Mouse (Mus musculus): ENCODE data around the gene Brinp2. TPM values are rescaled to one million over a fixed set of nuclear protein-coding genes. Genes with fewer than 3 reads are reported as not detected.

Brinp2 gene
- total RNA-seq (2021), result under 1 TPM; 0.11 to 0.16 TPM

DNA sequence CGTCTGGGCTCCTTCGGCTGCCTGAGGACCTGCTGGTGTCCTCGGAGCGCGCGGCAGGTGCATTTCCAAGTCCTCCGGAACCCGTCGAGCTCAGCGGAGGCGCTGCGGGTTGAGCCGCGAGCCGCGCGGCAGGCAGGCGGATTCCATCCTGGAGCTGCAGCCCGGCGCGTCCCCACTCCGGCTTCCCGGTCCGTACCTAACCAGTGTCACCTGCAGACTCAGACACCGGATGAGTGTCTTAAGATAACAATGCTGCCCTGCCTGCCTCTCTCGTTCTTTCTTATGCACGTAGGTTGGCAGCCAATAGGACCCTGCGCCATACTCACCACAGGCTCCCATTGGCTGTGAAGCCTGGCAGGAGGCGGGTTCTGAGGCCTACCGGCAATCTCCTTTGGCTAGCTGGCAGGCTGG is at the start of gene Brinp2:
Gene Brinp2, minus strand, starts transcription at position 276 of the 411 bp plus-strand sequence.
- intact Hi-C loops (cut with DNase I), result no loop called here

DNA sequence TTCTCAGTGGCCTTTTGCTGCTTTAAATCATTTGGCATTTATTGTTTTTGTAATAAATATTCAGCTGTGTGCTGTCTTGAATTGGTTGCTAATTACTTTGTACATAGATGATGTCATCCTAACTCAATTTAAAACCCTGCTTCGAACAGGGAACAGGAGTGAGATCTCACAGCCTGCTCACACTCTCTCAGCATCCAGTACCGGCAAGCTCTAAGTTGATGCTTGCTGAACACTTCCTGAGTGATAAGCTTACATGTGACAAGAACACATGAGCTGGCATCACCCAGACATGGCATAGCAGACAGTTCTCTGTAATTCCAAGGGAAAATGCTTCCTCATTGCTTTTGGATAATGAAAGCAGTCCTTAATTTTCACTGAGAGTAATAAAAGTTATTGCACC is 44.8 kb upstream of the Brinp2 start:
- DNase-seq (ENCODE audit: low spot score), result no peak

More for the DNA sequence above, at the start of gene Brinp2:
- peak; percentile 42 for DNase-seq (ENCODE audit: low spot score)

DNA sequence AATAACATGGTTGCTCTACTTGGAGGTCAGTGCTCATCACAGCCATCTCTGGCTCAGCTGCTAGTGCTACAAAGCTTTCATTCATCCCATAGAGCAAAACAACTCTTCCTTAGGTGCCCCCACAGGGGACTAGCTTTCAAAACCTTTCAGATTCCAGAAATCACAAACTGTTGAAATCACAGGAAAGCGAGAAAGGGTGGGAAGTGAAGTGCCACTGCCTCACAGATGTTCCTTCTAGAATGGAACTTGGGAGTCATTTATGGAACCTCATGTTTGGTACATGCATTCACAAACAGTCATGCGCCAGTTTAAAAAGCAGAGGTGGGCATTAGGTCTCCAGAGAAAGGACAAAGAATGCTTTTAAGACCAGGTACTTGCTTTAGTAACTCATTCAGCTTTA is 40.9 kb upstream of the Brinp2 start:
- intact Hi-C loops (cut with DNase I), result no loop called here
- DNase-seq (ENCODE audit: low spot score), result no peak

More for the DNA sequence above, 44.8 kb upstream of the Brinp2 start:
- intact Hi-C loops (cut with DNase I), result no loop called here

DNA sequence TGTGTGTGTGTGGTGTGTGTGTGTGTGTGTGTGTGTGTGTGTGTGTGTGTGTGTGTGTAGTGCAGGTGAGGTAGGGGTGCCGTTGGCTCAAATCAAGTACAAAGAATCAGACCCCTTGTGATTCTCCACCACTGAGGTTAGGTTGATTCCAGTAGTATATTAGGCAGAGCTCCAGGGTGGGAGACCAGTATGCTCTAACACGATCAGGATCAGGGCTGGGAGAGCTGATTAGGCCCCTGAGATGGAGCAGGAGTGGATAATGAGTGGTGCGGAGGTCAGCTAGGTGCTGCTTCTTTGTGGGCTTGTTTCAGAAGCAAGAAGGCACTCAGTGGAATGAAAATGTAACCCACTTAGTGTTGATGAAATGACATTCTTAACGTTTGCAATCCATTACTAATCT is 34.6 kb upstream of the Brinp2 start:
- no peak for DNase-seq (ENCODE audit: low spot score)
- intact Hi-C loops (cut with DNase I), result no loop called here

DNA sequence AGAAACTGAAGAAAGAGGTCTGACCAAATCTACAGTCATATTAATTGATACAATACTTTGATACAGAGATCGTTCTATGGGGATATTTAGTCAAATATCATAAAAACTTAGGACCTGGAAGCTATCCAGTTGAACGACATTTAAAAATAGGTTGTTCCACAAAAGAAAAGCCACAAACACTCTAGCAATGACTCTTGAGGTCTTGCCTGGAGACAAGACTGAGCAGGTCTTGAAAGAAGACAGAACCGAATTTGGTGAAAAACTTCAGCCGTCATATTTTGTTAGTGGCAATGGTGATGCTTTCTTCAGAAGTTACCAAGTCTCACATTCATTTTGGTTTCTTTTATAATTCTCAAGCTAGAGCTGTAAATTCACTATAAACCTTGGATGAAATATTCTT is 32.9 kb upstream of the Brinp2 start:
- intact Hi-C loops (cut with DNase I), result no loop called here
- no peak for DNase-seq (ENCODE audit: low spot score)

DNA sequence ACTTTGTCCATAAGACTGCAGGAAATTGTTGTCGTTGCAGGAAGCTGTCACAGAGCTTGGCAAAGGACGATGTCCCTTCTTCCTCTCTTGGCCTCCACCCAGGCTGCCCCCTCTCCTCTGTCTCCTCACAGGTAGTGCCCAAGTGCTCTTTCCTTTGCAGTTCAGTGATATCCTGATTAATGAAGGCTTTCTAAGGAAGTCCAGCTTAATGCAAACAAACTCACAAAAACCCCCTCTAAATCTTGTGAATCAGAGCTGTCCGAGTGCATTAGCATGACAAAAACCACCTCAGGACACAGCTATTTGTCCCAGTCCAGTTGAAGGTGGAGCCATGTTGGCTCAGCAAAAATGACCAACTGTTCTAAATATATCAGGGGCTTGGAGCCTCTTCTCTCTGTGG is 30.7 kb upstream of the Brinp2 start:
- intact Hi-C loops (cut with DNase I), result no loop called here
- DNase-seq (ENCODE audit: low spot score), result no peak

DNA sequence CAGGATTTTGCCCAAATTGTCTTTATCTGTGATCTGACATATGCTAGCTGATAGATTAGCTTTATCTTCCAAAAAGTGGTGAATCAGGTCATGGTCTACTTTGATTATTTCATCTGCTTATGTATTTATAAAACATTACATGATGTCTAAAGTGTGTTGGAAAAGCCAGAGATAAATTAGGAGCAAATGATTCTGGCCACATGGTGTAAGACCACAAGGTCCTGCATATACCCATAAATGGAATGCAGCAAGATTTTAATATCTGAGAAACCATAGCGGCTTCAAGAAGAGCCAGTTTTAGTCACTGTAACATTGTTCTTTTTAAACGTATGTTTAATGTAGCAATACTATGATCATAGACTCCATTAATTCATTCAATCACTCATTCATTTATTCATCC is 29.2 kb upstream of the Brinp2 start:
- intact Hi-C loops (cut with DNase I), result no loop called here
- DNase-seq (ENCODE audit: low spot score), result no peak

DNA sequence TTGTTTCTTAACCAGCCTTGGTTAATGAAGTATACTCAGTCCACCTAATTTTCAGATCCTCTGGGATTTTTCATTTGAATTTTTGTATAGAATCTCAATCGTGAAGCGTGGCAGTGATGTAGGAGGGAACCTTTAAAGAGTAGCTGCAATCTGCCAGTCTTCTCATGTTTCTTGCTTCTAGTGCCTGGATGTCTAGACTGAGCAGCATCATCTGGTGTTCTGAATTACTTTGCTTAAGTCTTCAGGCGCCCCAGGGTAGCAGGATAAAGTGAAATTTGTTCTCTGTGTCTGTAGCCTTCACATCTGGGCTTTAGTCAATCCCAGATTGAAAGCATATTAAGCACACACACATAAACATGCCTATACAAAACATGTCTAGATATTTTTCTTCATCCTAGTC is 27.1 kb upstream of the Brinp2 start:
- intact Hi-C loops (cut with DNase I), result no loop called here
- DNase-seq (ENCODE audit: low spot score), result no peak

DNA sequence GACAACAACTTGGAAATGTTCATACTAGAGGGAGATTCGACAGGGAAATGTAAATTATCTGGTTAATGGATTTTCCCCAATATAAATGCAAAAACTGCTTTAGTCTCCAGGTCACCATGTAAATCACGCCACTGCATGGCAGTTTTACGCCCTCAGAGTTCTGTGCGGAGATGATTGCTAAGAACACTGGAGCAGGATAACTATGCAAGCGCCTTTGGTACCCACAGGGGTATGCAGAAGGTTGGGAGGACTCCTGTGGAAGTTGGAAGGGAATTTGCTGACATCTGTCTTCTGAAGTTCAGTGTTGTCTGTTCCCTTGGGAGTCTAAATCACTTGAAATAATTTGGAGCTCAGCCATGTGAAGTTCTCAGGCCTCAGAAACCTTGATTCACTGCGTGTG is 26.2 kb upstream of the Brinp2 start:
- intact Hi-C loops (cut with DNase I), result no loop called here

DNA sequence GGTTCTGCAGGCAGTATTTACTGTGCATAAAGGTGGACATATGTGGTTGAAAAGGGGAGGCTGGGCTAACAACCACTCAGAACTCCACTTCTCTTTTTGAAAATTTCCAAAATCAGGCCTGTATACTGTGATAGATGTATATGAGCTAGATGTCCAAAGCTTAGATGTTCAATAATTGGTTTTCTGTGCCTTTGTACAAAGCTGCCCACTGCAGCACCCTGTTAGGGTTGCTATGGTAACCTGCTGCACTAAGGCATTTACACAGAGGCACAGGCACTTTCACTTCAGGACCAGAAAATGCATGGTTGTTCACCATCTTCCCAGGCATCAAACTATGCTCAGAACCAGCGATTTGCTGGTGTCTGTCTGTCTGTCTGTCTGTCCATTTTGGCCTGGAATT is 8.3 kb upstream of the Brinp2 start:
- intact Hi-C loops (cut with DNase I), result no loop called here
- no peak for DNase-seq (ENCODE audit: low spot score)

More for the DNA sequence above, 26.2 kb upstream of the Brinp2 start:
- no peak for DNase-seq (ENCODE audit: low spot score)

DNA sequence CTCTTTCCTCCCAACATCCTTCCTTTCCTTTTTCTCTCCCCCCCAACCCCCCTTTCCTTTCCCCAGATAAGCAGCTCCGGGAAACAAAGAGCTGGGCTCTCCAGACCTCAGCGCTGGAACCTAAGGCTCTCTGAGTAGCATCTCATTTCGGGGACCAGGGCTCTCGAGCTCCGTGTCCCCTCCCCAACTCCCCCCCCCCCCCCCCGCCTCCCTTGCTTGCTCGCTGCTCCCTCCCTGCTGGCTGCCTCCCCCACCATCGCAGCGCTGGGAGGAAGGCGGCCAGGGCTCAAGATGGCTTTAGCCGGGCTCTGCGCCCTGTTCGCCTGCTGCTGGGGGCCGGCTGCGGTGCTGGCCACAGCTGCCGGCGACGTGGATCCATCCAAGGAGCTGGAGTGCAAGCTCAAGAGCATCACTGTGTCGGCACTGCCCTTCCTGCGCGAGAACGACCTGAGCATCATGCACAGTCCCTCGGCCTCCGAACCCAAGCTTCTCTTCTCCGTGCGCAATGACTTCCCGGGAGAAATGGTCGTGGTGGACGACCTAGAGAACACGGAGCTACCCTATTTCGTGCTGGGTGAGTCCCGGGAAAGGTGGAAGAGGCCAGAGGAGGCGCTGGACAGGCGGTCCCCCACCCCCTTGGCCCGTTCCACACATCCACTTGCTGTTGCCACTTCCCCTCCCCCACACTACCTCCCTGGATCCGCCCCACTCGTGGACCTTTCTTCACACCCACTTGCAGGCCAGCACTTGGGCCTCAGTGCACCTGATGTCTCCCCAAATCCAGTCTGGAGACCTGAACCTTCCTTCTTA is 6.4 kb upstream of the Brinp2 start:
- DNase-seq (ENCODE audit: low spot score), result no peak
- intact Hi-C loops (cut with DNase I), result no loop called here

DNA sequence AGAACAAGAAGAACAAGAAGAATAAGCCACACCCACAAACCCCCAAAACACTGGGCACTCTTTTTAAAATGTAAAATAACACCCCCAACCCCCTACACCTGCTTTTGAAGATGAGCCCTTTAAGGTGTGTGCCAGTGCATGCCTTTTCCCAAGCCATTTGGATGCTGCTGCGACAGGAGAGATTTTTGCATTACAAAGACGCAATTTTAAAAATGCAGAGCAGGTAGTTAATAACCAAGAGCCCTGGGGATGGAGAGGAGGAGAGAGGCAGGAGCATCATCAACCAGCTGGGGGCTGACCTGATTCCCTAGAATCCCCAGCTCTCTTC is 5.8 kb upstream of the Brinp2 start, which contains the start of gene Astn1:
Gene Astn1, plus strand, starts transcription at position 310 of the 328 bp plus-strand sequence.
- intact Hi-C loops (cut with DNase I), result no loop called here
- DNase-seq (ENCODE audit: low spot score), result no peak

DNA sequence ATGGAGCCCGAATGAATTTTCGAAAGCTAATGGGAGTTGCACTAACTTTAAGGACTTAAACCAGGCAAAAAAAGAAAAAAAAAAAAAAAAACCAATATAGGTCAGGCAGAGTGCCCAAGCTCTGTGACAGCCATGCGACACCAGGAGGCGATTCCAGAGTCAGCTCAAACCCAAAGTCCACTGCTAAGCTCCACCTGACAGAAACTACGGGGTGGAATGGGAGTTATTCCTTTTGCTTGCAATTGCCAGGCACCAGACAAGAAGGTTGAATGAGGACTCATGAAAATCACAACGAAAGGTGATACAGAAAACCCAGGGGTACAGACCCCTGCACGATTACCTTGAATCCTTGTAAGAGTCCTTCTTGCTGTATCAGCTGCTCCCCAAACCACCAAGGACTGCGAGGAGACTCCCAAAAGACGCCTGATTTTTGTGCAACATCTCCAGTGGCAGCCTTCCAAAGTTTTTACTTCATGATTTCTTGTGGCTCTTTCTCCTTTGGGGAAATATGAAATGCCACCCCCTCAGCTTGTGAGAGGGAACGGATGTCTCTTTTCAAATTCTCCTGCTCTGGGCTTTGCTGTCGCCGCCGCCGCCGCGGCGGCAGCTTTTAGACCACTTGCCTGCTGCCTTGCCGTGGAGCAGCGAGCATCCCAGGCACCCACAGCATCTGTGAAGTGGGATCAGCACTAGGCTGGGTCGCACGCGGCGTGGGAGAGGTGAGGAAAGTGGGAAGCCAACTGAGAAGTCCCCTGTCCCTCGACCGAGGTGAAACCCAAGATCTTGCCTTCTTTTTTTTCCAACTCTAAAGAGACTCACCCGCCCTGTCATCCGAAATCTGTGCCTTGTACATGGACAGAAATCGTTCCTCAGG is 712 bp downstream of the Brinp2 start:
- no peak for DNase-seq (ENCODE audit: low spot score)
- intact Hi-C loops (cut with DNase I), result no loop called here

DNA sequence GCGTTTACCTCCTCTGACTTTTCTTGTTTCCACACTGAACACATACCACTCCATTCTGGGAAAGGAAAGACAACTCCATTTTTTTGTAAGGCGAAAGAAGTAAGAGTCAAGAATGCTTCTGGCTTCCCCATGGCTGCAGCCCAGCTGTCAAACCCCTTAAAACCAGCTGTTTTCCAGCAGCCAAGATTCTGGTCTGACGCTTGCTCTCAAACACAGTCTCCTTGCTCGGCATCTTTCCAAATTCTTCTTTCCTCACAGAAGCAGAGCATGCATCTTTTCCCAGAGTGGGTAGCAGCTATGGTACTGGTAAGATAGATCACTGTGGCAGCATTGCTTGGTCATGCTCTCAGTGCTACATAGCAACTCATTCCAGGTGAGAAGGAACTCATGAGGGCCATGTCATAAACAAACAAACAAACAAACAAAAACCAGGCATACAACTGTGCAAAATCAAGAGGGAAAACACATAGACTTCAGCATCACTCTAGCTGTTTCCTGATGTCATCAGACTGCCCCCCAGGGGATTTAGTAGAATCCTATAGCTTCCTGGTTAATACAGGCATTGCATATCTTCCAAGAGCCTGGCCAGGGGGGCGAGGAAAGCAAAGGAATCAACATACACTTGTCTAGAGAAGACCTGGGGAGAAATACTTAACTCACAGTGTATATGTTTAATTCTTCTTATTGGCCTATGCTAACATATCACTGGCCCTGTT is 2.3 kb downstream of the Brinp2 start:
- intact Hi-C loops (cut with DNase I), result no loop called here
- no peak for DNase-seq (ENCODE audit: low spot score)

DNA sequence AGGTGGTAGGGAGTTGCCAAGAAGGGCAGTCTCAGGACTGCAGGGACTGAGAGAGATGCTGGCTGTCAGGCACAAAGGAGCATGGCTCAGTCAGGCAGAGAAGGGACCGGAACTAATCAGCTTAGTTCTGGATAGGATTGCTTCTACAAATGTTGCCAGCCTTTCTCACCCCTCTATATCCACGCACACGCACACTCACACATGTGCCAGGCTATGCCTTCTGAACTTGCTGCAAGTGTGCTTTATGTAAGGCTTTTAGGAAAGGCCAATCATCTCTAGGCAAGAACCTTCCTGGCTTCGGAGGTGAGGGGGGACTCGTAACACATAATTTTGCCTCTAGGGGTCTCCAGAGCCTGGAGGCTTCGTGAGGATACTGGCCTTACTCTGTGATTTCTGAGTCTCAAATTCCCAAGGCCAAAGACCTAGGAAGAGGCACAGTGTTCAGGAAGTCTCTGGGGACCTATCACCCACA is 12.8 kb downstream of the Brinp2 start:
- no peak for DNase-seq (ENCODE audit: low spot score)
- intact Hi-C loops (cut with DNase I), result loop anchor here (10.0 kb wide), 1 partner anchor 312 kb away; no protein-coding TSS in a partner anchor

DNA sequence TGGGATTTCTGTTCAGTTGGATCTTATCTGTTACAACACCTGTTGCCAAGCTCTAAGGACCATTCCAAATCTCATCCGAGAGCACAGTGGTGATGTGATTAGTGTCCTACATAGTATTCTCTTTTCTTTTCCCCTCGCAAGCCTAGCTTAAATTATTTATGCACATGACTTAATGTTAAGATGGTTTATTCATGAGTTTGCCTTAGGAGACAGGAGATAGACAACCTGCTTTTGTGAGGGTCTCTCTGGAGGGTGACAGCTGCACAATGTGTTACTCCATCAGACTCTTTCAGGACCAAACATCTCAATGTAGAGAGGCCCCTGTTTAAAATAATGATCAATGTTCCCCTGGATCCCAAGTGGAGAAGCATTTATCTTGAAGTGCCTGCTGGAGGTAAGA is 27.3 kb downstream of the Brinp2 start:
- intact Hi-C loops (cut with DNase I), result no loop called here

DNA sequence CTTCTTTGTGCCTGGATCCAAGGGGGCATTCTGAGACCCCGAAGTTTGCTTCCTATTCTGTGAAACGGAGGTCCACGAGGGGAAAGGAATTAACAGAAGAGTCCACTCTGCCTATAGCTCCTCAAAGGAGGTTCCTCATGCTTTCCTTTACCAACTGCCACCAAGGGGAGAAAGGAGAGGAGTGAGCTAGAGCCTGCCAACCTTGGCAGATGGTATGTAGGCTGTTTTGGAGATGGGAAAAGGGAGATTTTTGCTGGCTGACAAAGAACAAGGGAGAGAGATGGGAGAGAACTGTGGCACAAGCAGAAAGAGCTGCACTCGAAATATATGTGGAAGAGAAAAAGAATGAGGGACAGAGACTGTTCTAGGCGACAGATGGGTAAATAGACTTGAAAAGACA is 28.0 kb downstream of the Brinp2 start:
- intact Hi-C loops (cut with DNase I), result no loop called here
- DNase-seq (ENCODE audit: low spot score), result no peak

More for the DNA sequence above, 27.3 kb downstream of the Brinp2 start:
- no peak for DNase-seq (ENCODE audit: low spot score)

DNA sequence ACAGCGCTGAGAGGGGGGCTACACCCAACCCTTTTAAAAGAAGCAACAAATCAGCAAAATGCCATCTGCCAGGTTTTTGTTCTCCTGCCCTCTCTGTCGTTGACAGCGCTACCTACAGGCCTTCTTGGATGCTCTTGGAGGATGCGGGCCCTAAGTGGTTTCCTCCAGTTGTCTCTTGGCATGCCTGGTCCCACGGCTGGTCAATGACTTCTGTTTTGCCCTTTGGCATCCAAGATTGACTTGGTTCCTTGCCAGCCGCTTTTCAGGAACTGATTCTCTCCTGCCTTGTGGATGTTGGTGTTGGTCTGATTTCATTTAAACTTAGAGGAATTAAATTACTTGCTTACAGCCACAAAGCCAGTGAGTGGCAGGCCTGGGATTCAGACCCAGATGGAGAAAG is 32.8 kb downstream of the Brinp2 start:
- DNase-seq (ENCODE audit: low spot score), result no peak
- intact Hi-C loops (cut with DNase I), result no loop called here

DNA sequence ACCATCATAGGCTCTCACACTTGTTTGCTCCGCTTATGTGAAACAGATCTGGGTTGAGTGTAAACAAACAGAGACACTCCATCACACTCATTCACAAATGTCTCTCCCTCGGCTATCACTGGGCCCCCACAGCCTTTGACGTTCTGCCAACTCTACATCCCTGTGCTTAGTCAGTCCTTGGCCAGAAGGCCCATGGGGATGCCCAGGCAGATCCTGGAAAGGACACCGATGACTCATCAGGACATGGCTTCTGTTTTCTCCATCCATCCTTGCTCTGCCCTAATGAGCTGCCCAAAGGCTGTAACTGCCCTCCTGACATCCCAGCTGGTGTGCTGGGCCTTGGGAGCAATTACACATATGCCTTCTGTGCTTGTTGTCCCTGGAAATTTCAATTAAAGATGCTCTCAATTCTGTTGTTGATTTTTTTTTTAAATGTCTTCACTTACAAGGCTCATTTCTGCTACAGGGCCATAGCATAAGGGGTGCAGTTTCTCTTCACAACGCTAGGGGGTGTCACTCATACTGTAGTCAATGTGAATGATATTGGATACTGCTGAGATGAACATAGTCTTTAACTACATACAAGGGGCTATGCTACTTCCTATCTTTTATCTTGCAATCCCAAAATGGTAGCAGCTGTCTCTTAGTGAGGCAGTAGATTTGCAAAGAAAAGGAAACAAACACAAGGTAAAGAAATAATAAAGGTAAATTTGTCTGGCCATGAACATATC is 45.5 kb downstream of the Brinp2 start:
- intact Hi-C loops (cut with DNase I), result no loop called here
- DNase-seq (ENCODE audit: low spot score), result no peak

DNA sequence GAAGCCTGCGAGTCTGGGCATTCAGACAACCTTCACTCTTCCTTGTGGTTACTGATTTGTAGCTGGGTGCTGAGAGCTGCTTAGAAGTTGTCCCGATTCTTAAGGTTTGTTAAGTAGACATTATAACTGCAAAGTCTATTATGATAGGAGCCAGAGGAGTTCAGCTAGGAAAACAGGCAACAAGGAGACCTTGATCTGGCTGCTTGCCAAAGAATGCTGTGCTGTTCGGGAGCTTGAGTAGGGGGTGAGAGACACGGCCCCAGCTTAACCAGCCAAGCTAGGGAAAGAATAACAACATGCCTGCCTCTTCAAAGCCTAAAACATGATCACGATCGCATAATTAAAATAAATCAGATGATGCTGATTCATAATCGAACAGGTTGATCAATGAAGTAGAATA is 59.1 kb downstream of the Brinp2 start:
- no peak for DNase-seq (ENCODE audit: low spot score)
- intact Hi-C loops (cut with DNase I), result no loop called here

Measured in heart, postnatal 25 days (tissue).